Mouse (Mus musculus) kidney, adult 9 months (tissue): ENCODE measurements around the gene Zp3r.
"Not testable (repeated sequence)": the region's sequence is repeated elsewhere in the genome, so short reads cannot be mapped to it uniquely, and the experiment has no call there.

Experiments
- DNase-seq: peaks from one replicate; pipeline ENCODE4 v3.0.0; 2022

The Zp3r gene

GRCm38 (mm10) chr1:130629521-130629920 is at the start of gene Zp3r:
Gene Zp3r (minus strand): TSS chr1:130629621.
- no peak for DNase-seq

- no peak for DNase-seq
These were observed 49.1 kb upstream of the Zp3r start for GRCm38 (mm10) chr1:130678551-130678950.

- DNase-seq: not testable (repeated sequence)
These were observed 34.2 kb upstream of the Zp3r start for GRCm38 (mm10) chr1:130663576-130663975.

- DNase-seq: peak; percentile 52
These were observed 32.0 kb upstream of the Zp3r start, which contains the start of gene C4bp for GRCm38 (mm10) chr1:130661454-130661853. Gene C4bp (minus strand): TSS chr1:130661632.

- not testable (repeated sequence) for DNase-seq
These were observed 30.2 kb upstream of the Zp3r start for GRCm38 (mm10) chr1:130659641-130660040.

- DNase-seq: no peak
These were observed 14.7 kb upstream of the Zp3r start for GRCm38 (mm10) chr1:130644103-130644502.

GRCm38 (mm10) chr1:130640967-130641366 is 11.5 kb upstream of the Zp3r start:
- no peak for DNase-seq

GRCm38 (mm10) chr1:130633761-130634410 is 4.5 kb upstream of the Zp3r start:
- peak; percentile 69 for DNase-seq

GRCm38 (mm10) chr1:130633316-130633715 is 3.9 kb upstream of the Zp3r start:
- no peak for DNase-seq

GRCm38 (mm10) chr1:130596291-130596690 is 33.1 kb downstream of the Zp3r start:
- no peak for DNase-seq

- DNase-seq: peak; percentile 27
These were observed 40.8 kb downstream of the Zp3r start for GRCm38 (mm10) chr1:130588659-130589058.

GRCm38 (mm10) chr1:130576389-130576788 is 53.0 kb downstream of the Zp3r start:
- DNase-seq: peak; percentile 5

GRCm38 (mm10) chr1:130575962-130576361 is 53.5 kb downstream of the Zp3r start:
- DNase-seq: peak; percentile 51

GRCm38 (mm10) chr1:130551407-130552249 is 77.8 kb downstream of the Zp3r start:
- DNase-seq: no peak

GRCm38 (mm10) chr1:130550242-130551167 is 78.9 kb downstream of the Zp3r start:
- peak; percentile 65 for DNase-seq

GRCm38 (mm10) chr1:130549698-130550097 is 79.7 kb downstream of the Zp3r start:
- no peak for DNase-seq

GRCm38 (mm10) chr1:130549160-130549559 is 80.3 kb downstream of the Zp3r start:
- no peak for DNase-seq

GRCm38 (mm10) chr1:130547674-130548429 is 81.6 kb downstream of the Zp3r start:
- peak; percentile 57 for DNase-seq
